Mouse (Mus musculus): ENCODE measurements around the gene Stk35.

- TF ChIP-seq CTCF (IDR thresholded peaks at IDR 0.05; ENCODE audit: low read depth, low read length) (no peak), POLR2A (IDR thresholded peaks at IDR 0.05; ENCODE audit: borderline replicate concordance, low read depth, low read length) (no peak)
These were observed 79.9 kb downstream of the Stk35 start for GRCm38 (mm10) chr2:129880226-129880625.
